Mouse (Mus musculus): ENCODE data around the gene Glce.

Glce gene

GRCm38 (mm10) chr9:62023879-62024278 lies 98.6 kb downstream of the Glce start:
- DNase-seq, result no peak

DNA sequence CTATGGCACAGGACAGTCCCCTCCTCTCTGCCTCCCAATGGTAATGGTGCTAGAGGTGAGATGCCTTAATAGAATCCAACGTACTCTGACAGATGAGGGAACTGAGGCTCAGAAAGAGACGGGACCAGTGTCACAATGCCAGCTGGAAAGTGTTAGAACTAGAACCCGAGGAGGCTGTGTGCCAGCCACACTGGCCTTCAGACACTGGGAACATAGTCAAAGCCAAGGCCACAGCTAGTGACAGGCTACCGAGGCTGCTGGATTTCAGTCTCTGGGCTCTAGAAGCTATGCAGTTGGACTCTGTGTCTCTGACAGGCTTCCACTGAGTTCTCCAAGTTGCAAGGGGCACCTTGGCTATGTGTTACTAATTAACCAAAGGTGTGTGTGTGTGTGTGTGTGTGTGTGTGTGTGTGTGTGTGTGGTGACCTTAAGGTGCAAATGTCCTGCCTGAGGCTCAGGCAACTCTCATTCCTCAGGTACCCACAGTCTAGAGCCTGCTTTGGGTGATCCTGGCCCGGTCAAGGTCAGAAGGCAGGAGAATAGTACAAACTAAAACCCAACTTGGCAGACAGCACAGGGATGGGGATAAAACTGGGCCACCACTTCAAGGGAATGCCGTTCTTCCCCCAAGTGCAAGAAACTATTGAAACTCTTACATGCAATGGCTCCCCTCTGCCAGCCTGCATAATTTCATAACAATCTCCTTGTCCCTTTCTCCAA lies 99.3 kb downstream of the Glce start:
- DNase-seq, result no peak

- no peak for DNase-seq
Measured at GRCm38 (mm10) chr9:62021583-62022120, 100.8 kb downstream of the Glce start.

DNA sequence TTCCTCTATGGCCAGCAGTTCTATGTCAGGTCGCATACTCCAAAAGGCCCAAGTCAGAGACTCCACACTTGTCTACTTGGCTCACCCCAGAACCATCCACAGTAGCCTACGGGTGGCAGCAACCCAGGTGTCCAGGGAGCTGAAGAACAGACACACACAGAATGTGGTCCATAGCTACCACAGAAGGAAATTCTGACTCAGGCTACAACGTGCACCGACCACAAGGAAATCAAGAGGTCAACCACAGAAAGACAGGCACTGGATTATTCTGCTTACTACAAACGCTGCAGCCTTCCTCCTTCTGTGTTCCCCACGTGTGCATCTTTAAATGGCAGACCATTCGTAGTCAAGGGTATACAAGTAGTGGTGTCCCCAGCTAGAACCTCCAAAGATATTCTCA lies 102.2 kb downstream of the Glce start:
- no peak for DNase-seq

DNA sequence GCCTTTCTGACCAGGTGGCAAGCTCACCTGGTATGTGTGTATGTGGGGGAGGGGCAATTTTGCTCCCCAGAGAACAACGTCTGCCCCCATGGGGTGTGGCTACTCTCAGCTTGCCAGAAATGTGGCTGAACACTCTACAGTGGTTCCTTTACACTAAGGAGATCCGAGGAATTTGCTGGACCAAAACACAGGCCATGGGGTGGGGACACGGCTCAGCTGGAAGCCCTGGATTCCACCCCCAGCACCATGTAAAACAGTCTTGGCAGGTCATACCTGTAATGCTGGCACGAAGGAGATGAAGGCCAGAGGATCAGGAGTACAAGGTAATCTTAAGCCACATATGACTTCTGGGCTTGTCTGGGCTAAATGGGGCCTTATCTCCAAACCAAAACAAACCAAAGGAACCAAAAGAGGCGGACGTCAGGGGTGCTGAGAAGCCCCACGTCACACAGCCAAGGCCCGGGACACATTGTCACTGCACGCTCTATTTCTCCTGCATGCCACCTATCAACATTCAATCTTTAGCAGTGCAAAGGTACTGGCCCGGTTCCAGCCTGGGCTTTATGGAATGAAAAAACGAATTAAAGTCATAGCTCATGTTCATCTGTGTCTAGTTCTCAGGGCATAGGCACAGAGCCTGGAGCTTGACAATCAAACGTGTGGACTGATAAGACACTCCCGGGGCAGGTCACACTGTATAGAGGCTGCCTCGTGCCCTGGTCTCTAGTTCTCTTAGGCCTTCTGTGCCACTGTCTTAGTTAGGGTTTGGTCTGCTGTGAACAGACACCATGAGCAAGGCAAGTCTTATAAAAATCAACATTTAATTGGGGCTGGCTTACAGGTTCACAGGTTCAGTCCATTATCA lies 104.0 kb downstream of the Glce start:
- no peak for DNase-seq

DNA sequence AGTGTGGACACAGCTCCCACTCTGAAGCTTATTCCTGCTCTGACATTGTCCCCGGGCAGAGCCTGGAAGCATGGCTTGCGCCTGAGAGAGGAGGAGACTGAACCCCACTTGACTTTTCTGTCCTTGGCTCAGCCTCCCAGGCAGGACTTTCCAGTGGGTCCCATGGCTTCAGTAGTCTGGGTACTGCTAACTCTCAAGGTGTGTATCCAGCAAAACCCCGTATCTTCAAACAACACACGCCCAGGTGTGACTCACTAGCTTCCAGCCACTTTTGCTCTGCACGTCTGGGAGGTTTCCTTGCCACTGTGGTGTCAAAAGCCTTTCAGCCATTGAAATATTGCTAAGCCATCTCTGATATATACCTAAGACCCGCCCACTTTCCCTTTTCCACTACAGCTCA lies 105.1 kb downstream of the Glce start:
- DNase-seq, result no peak

- DNase-seq, result no peak
Measured at GRCm38 (mm10) chr9:62015504-62015903, 107.0 kb downstream of the Glce start.

DNA sequence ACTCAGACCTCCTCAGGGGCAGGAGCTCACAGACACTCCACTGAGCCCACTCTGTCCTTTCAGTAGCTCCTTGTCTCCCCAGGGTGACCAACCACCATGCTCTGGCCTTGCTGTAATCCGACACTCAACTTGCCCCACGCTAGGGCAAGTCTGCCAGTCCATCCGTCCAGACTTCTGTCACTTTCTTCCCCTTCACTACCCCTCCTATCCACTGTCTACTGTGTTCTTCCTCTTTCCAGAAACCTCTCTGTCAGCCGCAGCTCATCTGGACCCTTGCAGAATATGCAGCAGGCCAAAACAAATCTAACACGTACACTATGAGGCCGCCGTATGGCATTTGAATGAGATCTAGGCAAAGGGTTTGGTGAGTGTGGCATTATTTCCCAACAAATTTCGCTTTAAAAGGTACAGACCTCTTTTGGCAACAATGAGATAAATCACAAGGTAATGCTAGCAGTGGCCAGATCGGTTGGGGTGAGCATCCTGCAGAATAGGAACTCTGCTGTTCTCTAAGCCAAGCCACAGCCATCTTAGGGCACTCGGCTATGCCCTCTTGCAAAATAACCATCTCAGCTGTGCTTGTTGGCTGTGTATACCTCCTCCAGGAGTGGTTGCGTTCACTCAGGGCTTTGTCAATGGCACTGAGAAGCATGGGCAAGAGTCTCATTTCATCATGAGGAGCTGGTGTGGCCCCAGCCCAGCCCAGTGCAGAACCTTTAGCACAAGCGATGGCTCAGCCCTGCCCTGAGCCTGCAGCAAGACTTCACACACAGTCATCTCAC lies 108.9 kb downstream of the Glce start:
- no peak for DNase-seq

DNA sequence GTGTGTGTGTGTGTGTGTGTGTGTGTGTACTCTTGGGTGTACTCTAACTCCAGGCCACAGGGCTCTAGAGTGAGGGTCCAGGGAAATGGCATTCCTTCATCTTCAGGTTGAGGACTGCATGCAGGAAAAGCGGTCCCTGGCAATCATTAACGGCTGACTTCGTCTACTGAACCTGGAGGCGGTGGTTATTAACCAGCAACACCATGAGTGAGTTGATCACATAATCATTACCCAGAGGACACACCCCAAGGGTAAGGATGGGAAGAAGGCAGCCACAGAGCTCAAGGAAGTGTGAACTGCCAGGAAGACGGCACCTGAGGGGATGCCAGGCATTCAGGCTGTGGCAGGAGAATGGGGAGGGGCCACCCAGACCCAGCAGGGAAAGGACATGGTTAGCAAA lies 114.1 kb downstream of the Glce start:
- no peak for DNase-seq
